Mouse (Mus musculus) kidney, embryonic 14.5 days (tissue): ENCODE results near the gene Slc35f5. TPM values are rescaled to one million over a fixed set of nuclear protein-coding genes. Genes with fewer than 3 reads are reported as not detected.

ENCODE experiments used
- ATAC-seq: fragments of 200-750 bp; cut with Nextera tagmentation; 2 replicates; pipeline ENCODE4 v1.8.0; 2017; ENCODE audit warnings: moderate number of reproducible peaks, mild to moderate bottlenecking, moderate TSS enrichment, moderate library complexity; ENCODE audit not compliant: low FRiP score, low TSS enrichment
- H3K27ac ChIP-seq: fragments of 300-500 bp; sonication (generic); 2 replicates; pipeline ENCODE4 v1.5.1; 2014; ENCODE audit warnings: low read depth, mild to moderate bottlenecking, low read length, moderate library complexity, mixed read lengths
- H3K27me3 ChIP-seq: fragments of 300-500 bp; sonication (generic); 2 replicates; pipeline ENCODE4 v1.6.1; 2014; ENCODE audit warnings: mild to moderate bottlenecking, low read length; ENCODE audit not compliant: control insufficient read depth, insufficient read depth
- H3K36me3 ChIP-seq: fragments of 300-500 bp; sonication (generic); 2 replicates; pipeline ENCODE4 v1.6.1; 2014; ENCODE audit warnings: low read length, mixed read lengths; ENCODE audit not compliant: control insufficient read depth, insufficient read depth
- H3K4me1 ChIP-seq: fragments of 300-500 bp; sonication (generic); 2 replicates; pipeline ENCODE4 v1.6.1; 2014; ENCODE audit warnings: low read length, mixed read lengths; ENCODE audit not compliant: control insufficient read depth, insufficient read depth
- H3K4me2 ChIP-seq: fragments of 300-500 bp; sonication (generic); replicated peaks from 2 replicates; pipeline ENCODE4 v1.6.1; 2014; ENCODE audit warnings: low read depth, mild to moderate bottlenecking, low read length
- H3K4me3 ChIP-seq: fragments of 300-500 bp; sonication (generic); 2 replicates; pipeline ENCODE4 v1.5.1; 2014; ENCODE audit warnings: mild to moderate bottlenecking, low read length
- H3K9ac ChIP-seq: fragments of 300-500 bp; sonication (generic); 2 replicates; pipeline ENCODE4 v1.6.1; 2014; ENCODE audit warnings: low read depth, mild to moderate bottlenecking, low read length, moderate library complexity
- H3K9me3 ChIP-seq: fragments of 300-500 bp; sonication (generic); 2 replicates; pipeline ENCODE4 v1.6.1; 2016; ENCODE audit warnings: low read length; ENCODE audit not compliant: control insufficient read depth
- WGBS: fragments of 180-500 bp; shearing (Covaris S2); extraction: QIAGEN DNeasy Blood & Tissue Kit; methylation state at CpG from one replicate; pipeline ENCODE4 v1.1.7; 2014; 5-methylcytosine and 5-hydroxymethylcytosine counted together
- polyA plus RNA-seq: library from polyadenylated mRNA; unstranded; fragments of >200 nt; fragmentation: Nextera tagmentation; extraction: Ambion mirVana; gene quantifications from 2 replicates; pipeline ENCODE4 v1.2.1, GENCODE M21; 2014

The Slc35f5 gene
- polyA plus RNA-seq, 1 experiment from 2014 or later = 47.7 TPM

- 87% methylated on average over 2 of the region's 2 CpGs for WGBS
- Histone ChIP-seq H3K9ac (no peak overlapping the region), H3K4me3 (no peak overlapping the region), H3K27ac (no peak overlapping the region), H3K27me3 (no peaks in the 10 kb centered on the region), H3K9me3 (no peaks in the 10 kb centered on the region), H3K36me3 (no peaks in the 10 kb centered on the region), H3K4me2 (no peak overlapping the region), H3K4me1 (no peaks in the 10 kb centered on the region)
- ATAC-seq = no peak
These were observed 23.3 kb upstream of the Slc35f5 start for GRCm38 (mm10) chr1:125537131-125537530.

GRCm38 (mm10) chr1:125537776-125538175, 22.6 kb upstream of the Slc35f5 start:
- no peak overlapping the region for H3K4me3 ChIP-seq
- no peaks in the 10 kb centered on the region for H3K4me1 ChIP-seq
- H3K27ac ChIP-seq = no peak overlapping the region
- no peak for ATAC-seq
- H3K36me3 ChIP-seq = no peaks in the 10 kb centered on the region
- H3K4me2 ChIP-seq = no peak overlapping the region
- 87% methylated on average over 8 of the region's 8 CpGs for WGBS
- no peaks in the 10 kb centered on the region for H3K9me3 ChIP-seq
- no peaks in the 10 kb centered on the region for H3K27me3 ChIP-seq
- H3K9ac ChIP-seq = no peak overlapping the region

DNA sequence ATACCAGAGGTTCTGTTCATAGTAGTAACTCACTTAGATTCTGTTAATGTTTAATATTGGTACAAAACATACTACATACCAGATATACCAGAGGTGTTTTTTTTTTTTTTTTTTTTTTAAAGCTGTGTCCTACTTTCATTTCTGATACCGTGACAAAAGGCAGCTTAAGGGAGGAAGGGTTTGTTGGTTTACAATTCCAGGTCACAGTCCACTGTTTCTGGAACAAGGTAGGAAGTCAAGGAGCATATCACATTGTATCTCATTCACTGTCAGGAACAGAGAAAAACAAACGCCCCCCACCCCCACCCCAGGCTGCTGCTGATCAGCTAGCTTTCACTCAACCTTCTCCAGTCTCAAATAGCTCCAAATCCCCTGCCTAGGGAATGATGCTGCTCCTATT, 21.1 kb upstream of the Slc35f5 start:
- no peaks in the 10 kb centered on the region for H3K36me3 ChIP-seq
- H3K9me3 ChIP-seq = no peaks in the 10 kb centered on the region
- no peaks in the 10 kb centered on the region for H3K27me3 ChIP-seq
- 50% methylated on average over 2 of the region's 2 CpGs for whole genome bisulfite sequencing
- no peak overlapping the region for H3K4me2 ChIP-seq
- H3K4me3 ChIP-seq = no peak overlapping the region
- no peak overlapping the region for H3K9ac ChIP-seq
- no peaks in the 10 kb centered on the region for H3K4me1 ChIP-seq
- no peak for ATAC-seq
- H3K27ac ChIP-seq = no peak overlapping the region

GRCm38 (mm10) chr1:125542008-125542999, 18.1 kb upstream of the Slc35f5 start:
- ATAC-seq = no peak
- 76% methylated on average over 7 of the region's 7 CpGs for WGBS
- Histone ChIP-seq H3K4me3 (no peak overlapping the region), H3K4me1 (no peaks in the 10 kb centered on the region), H3K4me2 (no peak overlapping the region), H3K9ac (no peak overlapping the region), H3K27me3 (no peaks in the 10 kb centered on the region), H3K9me3 (no peaks in the 10 kb centered on the region), H3K27ac (no peak overlapping the region), H3K36me3 (no peaks in the 10 kb centered on the region)

- 30% methylated on average over 1 of the region's 1 CpGs for WGBS
- Histone ChIP-seq H3K36me3 (no peaks in the 10 kb centered on the region), H3K4me2 (no peak overlapping the region), H3K9me3 (no peaks in the 10 kb centered on the region), H3K4me3 (no peak overlapping the region), H3K27ac (no peak overlapping the region), H3K9ac (no peak overlapping the region), H3K27me3 (no peaks in the 10 kb centered on the region), H3K4me1 (no peaks in the 10 kb centered on the region)
- no peak for ATAC-seq
These were observed 10.5 kb upstream of the Slc35f5 start for GRCm38 (mm10) chr1:125549872-125550271.

GRCm38 (mm10) chr1:125550359-125550758, 10.0 kb upstream of the Slc35f5 start:
- Histone ChIP-seq H3K9ac (no peak overlapping the region), H3K9me3 (no peaks in the 10 kb centered on the region), H3K27ac (no peak overlapping the region), H3K27me3 (no peaks in the 10 kb centered on the region), H3K4me1 (no peaks in the 10 kb centered on the region), H3K4me2 (no peak overlapping the region), H3K36me3 (no peaks in the 10 kb centered on the region), H3K4me3 (no peak overlapping the region)
- ATAC-seq = no peak
- 57% methylated on average over 1 of the region's 1 CpGs for WGBS

- no peak overlapping the region for H3K27ac ChIP-seq
- 78% methylated on average over 2 of the region's 2 CpGs for WGBS
- no peak overlapping the region for H3K9ac ChIP-seq
- H3K9me3 ChIP-seq = no peaks in the 10 kb centered on the region
- H3K36me3 ChIP-seq = no peaks in the 10 kb centered on the region
- no peaks in the 10 kb centered on the region for H3K27me3 ChIP-seq
- H3K4me2 ChIP-seq = no peak overlapping the region
- no peak overlapping the region for H3K4me3 ChIP-seq
- no peak for ATAC-seq
- no peaks in the 10 kb centered on the region for H3K4me1 ChIP-seq
These were observed 8.8 kb upstream of the Slc35f5 start for GRCm38 (mm10) chr1:125551564-125551963.

GRCm38 (mm10) chr1:125559261-125559660, 1.1 kb upstream of the Slc35f5 start:
- WGBS = 79% methylated on average over 3 of the region's 3 CpGs
- H3K36me3 ChIP-seq = no peaks in the 10 kb centered on the region
- no peak overlapping the region for H3K9ac ChIP-seq
- H3K27me3 ChIP-seq = no peaks in the 10 kb centered on the region
- no peak overlapping the region for H3K27ac ChIP-seq
- no peaks in the 10 kb centered on the region for H3K4me1 ChIP-seq
- no peak for ATAC-seq
- H3K4me3 ChIP-seq = no peak overlapping the region
- H3K4me2 ChIP-seq = no peak overlapping the region
- no peaks in the 10 kb centered on the region for H3K9me3 ChIP-seq

- Histone ChIP-seq H3K4me3 (peak overlapping the region; percentile 71), H3K9ac (peak overlapping the region; percentile 93), H3K4me1 (no peaks in the 10 kb centered on the region), H3K27me3 (no peaks in the 10 kb centered on the region), H3K9me3 (no peaks in the 10 kb centered on the region), H3K27ac (peak overlapping the region; percentile 95), H3K36me3 (no peaks in the 10 kb centered on the region), H3K4me2 (peak overlapping the region; percentile 54)
- WGBS = 8% methylated on average over 2 of the region's 2 CpGs
- ATAC-seq = no peak
These were observed 674 bp upstream of the Slc35f5 start for GRCm38 (mm10) chr1:125559721-125560120.
